Mouse (Mus musculus) lung, adult 2 months (tissue): ENCODE results near the gene Selenow. TPM values are rescaled to one million over a fixed set of nuclear protein-coding genes. Genes with fewer than 3 reads are reported as not detected.

Source experiments
- DNase-seq: peaks from one replicate; pipeline ENCODE4 v3.0.0; 2022
- H3K4me1 ChIP-seq: fragments of 200-500 bp; 2 replicates; pipeline ENCODE4 v1.6.1; 2011; ENCODE audit warnings: low read length; ENCODE audit not compliant: control insufficient read depth, insufficient read depth
- H3K4me3 ChIP-seq: fragments of 200-500 bp; replicated peaks from 2 replicates; pipeline ENCODE3; 2011; ENCODE audit warnings: low read depth, mild to moderate bottlenecking, control low read depth, low read length; ENCODE audit errors: extremely low read depth
- CTCF ChIP-seq: fragments of 200-500 bp; IDR thresholded peaks from 2 replicates; pipeline ENCODE4 v1.5.1; 2011; ENCODE audit warnings: mild to moderate bottlenecking, low read length, control low read depth; ENCODE audit not compliant: insufficient read depth
- POLR2A ChIP-seq: fragments of 200-500 bp; IDR thresholded peaks from 2 replicates; pipeline ENCODE4 v1.6.1; 2011; ENCODE audit warnings: low read depth, mild to moderate bottlenecking, control low read depth, low read length, borderline replicate concordance; ENCODE audit errors: extremely low read depth
- WGBS: fragments of 180-500 bp; shearing (Covaris S2); methylation state at CpG from one replicate; pipeline ENCODE4 v1.1.7; 2018; 5-methylcytosine and 5-hydroxymethylcytosine counted together
- polyA plus RNA-seq: library from polyadenylated mRNA; depleted of rRNA; stranded (reverse); fragments of >200 nt; gene quantifications from 2 replicates; pipeline ENCODE4 v1.2.3, GENCODE M21; 2012

Selenow gene
- polyA plus RNA-seq, 1 experiment = 641 TPM

DNA sequence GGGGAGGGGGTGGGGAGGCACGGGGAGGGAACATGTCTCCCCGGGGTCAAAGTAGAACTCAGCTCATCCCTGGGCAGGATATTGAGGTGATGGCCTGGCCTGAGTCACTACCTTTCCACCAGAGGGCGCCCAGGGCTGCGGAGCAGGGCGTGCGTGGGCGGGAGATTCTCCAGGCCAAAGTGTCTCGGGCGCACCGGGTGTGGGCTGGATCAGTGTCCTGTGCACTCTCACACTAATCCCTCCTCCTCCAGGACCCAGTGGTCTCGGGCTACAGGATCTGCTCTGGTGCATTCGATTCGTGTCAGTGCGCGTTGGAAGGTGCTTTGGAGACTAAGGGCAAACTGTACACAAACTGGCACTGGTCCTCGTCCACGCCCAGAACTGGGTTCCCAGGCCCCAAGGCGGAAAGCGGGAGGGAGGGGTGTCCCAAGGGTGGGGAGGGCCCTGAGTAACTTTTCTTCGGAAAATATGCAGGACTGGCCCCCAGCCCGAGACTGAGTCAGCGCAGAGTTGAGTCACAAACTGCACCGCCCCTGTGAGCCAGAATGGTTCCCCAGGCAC is 26.3 kb upstream of the Selenow start:
- TF ChIP-seq CTCF (peak; percentile 77), POLR2A (peak; percentile 70; the same call in 1 of the 2 replicates)
- WGBS = under 1% methylated on average over 23 of the region's 23 CpGs

GRCm38 (mm10) chr7:15947653-15948260 is 25.6 kb upstream of the Selenow start:
- DNase-seq = no peak
- Histone ChIP-seq H3K4me1 (peaks cover 7% of the 10 kb centered on the region), H3K4me3 (no peak overlapping the region)
- TF ChIP-seq CTCF = no peak
- no peak for TF ChIP-seq POLR2A
- WGBS = 38% methylated on average over 4 of the region's 4 CpGs

More for the DNA sequence above, 26.3 kb upstream of the Selenow start:
- peak overlapping the region; percentile 63 for H3K4me3 ChIP-seq
- H3K4me1 ChIP-seq = peaks cover 7% of the 10 kb centered on the region
- DNase-seq = peak; percentile 83

GRCm38 (mm10) chr7:15945721-15946536 is 23.7 kb upstream of the Selenow start, which contains the start of gene Nop53:
Gene Nop53, minus strand, starts transcription at chr7:15946074.
- DNase-seq = peak; percentile 94
- Histone ChIP-seq H3K4me3 (peak within 1 kb of the TSS; percentile 61), H3K4me1 (peaks cover 7% of the 10 kb centered on the region)
- WGBS = 1% methylated on average over 59 of the region's 59 CpGs
- TF ChIP-seq POLR2A = peak; percentile 75; the same call in 1 of the 2 replicates
- no peak for TF ChIP-seq CTCF

DNA sequence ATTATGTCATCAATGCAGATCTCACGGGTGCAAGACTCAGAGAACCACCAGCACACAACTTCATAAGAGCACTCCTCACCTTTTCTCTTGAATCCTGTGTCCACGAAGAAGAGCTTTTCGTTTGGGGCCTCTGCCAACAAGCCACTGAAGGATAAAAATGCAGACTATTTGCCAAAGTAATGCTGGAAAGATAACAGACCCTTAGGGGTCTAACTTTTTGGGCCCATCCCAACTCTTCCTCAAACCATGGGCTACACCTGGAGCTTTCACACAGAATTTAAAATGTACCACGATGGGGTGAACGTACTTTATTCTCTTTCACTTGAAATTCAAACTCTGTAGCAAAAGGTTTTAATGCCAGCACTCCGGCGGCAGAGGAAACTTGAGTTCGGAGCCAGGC is 23.0 kb upstream of the Selenow start:
- 4% methylated on average over 8 of the region's 8 CpGs for WGBS

DNA sequence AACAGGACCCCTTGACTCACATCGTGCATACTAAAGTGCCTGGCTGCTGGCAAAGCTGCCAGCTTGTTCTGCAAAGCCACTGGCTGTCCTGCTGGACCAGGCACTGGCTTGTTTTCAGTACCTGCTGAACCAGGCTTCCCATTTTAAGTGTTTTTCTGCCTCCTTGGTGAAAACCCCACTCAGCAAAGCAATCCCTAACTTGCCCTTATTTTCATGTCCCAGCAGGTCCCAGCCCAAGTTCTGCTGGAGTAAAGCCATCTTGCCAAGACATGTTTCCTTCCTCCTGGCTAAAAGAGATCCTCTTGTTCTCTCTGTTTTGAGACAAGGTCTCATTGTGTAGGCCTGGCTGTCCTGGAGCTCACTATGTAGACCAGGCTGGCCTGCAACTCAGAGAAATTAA is 22.1 kb upstream of the Selenow start:
- Histone ChIP-seq H3K4me3 (no peak overlapping the region), H3K4me1 (peaks cover 7% of the 10 kb centered on the region)
- 89% methylated on average over 1 of the region's 1 CpGs for WGBS
- no peak for TF ChIP-seq POLR2A
- no peak for TF ChIP-seq CTCF
- no peak for DNase-seq

More for the DNA sequence above, 23.0 kb upstream of the Selenow start:
- Histone ChIP-seq H3K4me1 (peaks cover 7% of the 10 kb centered on the region), H3K4me3 (peak overlapping the region; percentile 61)
- TF ChIP-seq CTCF (no peak), POLR2A (no peak)
- no peak for DNase-seq

DNA sequence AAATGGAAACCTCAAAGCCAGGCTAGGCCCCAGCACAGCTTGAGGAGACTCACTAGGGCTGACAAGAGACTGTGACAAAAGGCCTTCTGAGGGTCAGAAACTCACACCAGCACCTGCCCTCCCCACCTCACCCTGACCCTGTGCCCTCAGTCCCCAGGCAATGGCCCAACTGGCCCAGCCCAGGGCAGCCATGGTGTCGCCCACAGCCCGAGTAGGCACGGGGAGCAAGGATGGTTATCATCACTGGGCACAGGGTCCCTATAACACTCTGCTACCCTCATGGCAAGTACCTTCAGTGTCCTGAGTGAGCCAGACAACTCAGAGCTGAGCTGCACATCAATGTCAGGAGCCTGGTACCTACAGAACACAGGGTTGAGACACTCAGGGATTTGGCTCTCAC is 16.4 kb upstream of the Selenow start:
- 91% methylated on average over 3 of the region's 3 CpGs for WGBS
- no peak for DNase-seq
- TF ChIP-seq POLR2A (no peak), CTCF (no peak)
- H3K4me1 ChIP-seq = 0 out of 2 replicates have a peak, but pooled peaks cover under 1% of the 10 kb centered on the region
- no peak overlapping the region for H3K4me3 ChIP-seq

- WGBS = 73% methylated on average over 5 of the region's 5 CpGs
- Histone ChIP-seq H3K4me1 (0 out of 2 replicates have a peak, but pooled peaks cover 3% of the 10 kb centered on the region), H3K4me3 (no peak overlapping the region)
- TF ChIP-seq CTCF = no peak
- TF ChIP-seq POLR2A = no peak
- no peak for DNase-seq
Measured at GRCm38 (mm10) chr7:15937491-15937890, 15.3 kb upstream of the Selenow start.

- Histone ChIP-seq H3K4me1 (0 out of 2 replicates have a peak, but pooled peaks cover 3% of the 10 kb centered on the region), H3K4me3 (no peak overlapping the region)
- no peak for DNase-seq
- no peak for TF ChIP-seq CTCF
- no peak for TF ChIP-seq POLR2A
- WGBS = 29% methylated on average over 16 of the region's 16 CpGs
Measured at GRCm38 (mm10) chr7:15933437-15934359, 11.5 kb upstream of the Selenow start.
